Mouse (Mus musculus): ENCODE results near the gene Gcgr.
"Not testable (repeated sequence)": the region's sequence is repeated elsewhere in the genome, so short reads cannot be mapped to it uniquely, and the experiment has no call there.

Gcgr gene

DNA sequence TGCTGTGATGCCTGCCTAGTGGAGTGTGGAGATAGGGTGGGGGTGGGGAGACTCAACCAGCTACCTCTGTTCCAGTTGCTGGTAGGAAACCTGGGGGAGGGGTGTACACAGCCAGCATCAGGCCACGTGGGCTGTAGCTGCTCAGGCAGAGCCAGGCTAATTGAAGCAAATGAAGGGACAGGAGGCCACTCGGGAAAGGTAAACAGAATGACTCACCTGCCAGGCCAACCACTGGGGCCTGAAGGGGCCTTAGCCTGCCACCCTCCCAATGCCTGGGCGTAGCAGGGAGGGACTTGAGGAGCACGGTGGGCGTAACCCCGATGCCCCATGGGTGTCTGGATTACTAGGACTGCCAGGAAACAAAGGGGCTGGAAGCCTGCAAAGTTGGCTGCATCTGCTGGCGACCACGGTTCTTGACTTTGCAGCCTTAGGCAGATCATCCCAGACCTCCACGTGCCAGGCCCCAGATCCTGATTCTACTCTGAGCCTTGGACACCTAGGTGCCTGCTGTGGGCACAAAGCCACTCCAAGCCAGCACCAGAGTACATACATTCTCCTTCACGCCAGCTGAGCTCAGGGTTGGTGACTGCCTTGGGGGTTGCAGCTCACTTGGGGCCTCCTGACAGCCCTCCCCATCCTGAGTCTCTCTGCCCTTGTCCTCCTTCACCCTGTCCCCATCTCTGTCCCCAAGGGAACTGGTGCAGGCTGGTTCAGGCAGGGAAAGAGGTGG lies 9.0 kb downstream of the Gcgr start:
- DNase-seq = peak; percentile 67 to 90

DNA sequence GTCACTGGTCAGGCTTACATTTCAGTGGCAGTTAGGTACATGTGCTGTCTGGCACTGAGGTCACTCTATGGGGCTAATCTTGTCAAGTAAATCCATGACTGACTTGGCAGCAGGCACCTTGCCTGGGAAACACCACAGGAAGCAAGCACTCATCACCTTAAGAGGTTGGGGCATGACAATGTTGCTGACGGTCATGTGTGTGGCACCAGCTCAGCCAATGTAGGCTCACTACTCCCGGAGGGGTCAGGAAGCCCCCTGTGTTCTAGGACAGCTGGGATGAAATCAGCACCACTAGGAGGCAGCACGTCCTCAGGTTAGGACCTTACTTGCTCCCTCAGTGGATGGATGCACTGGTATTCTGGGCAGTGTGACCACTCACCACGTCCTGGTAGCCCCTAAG lies 11.4 kb downstream of the Gcgr start:
- DNase-seq = peak in 1 of 2 experiments; percentile 44

DNA sequence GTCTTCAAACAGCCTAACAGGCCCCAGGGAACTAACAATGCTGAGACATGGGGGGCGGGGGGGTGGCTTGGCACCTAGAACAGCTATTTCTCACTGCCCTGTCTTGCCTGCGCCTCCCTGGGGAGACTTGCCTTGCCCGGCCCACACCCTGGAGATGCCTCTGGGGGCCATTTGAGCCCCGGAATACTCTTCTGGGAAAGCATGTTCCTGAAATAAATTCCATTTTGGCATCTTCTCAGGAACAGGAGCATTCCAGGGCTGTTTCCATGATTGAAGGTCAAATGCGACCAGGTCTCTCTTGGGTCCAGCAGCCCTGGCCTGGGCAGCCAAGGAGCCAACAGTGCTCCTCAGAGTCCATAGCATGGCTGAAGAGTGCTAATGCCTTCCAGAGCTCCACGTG lies 11.9 kb downstream of the Gcgr start:
- DNase-seq = no peak

DNA sequence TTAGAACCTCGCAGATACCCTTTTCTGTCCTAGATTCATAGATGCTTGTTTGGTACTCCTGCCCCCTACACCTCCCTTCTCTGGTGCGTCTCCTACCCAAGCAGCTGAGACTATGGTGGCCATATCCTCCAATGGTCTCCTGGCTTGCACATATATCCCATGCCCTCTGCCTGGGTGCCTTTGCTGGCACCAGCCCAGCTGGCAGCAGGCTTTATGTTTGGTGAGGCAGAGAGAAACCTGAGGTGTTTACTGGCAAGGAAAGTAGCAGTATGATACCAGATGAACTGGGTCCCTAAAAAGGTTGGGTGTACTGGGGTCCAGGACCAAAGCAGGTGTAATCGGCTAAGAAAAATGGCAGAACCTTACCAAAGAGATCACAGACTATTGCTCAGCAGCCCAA lies 15.5 kb downstream of the Gcgr start:
- DNase-seq = peak in 1 of 2 experiments; percentile 54

DNA sequence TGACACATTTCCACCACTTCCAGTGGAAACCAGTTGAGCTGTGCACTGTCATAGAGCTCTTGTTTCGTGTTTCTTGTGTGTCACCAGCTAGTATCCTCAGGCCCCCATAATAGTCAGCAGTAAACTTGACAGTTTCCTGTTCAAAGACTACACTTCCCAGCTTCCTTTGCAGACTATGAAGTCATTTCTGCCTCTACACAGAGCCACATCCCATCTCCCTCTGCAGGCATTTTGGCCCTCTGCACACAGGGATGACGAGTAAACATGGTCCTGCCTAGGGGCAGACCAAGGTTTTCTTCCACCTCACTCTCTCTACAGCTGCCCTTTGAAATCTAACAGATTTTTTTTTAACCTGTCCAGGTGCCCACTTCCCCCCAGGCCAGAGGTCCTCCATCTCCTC lies 17.0 kb downstream of the Gcgr start:
- DNase-seq = no peak

DNA sequence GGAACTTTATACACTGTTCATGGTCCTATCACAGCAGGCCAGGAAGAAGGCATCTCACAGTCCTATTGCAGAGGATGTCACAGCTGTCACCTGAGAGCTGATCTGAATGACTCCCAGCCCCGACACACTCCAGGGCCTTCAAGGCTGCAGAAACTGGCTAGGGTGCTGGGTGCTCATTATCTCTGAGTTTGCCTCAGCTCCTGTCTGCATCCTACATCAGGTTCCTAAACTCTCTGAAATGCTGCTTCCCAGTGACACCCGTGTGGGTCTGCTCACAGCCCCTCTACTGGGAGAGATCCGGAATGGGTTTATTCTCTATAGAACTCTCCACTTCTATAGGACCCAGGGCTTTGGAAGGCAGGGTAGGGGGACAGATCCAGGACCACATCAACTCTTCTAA lies 17.7 kb downstream of the Gcgr start:
- DNase-seq = no peak

DNA sequence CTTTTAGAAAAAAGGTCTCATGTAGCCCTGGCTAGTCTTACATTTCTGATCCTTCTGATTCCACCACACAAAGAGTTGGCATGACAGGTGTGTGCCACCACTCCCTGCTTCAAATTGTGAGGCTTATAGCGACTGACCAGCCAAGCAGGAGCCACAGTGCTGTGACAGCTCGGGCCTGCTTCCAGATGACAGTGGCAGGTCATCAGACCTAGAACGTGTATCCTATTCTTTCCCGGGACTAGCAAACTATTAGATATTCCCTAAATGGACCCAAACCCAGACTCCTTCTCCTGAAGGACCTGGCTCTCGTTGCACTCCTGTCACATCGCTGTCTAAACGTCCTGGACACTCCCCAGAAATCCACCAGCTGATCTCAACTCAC lies 18.3 kb downstream of the Gcgr start:
- no peak for DNase-seq

DNA sequence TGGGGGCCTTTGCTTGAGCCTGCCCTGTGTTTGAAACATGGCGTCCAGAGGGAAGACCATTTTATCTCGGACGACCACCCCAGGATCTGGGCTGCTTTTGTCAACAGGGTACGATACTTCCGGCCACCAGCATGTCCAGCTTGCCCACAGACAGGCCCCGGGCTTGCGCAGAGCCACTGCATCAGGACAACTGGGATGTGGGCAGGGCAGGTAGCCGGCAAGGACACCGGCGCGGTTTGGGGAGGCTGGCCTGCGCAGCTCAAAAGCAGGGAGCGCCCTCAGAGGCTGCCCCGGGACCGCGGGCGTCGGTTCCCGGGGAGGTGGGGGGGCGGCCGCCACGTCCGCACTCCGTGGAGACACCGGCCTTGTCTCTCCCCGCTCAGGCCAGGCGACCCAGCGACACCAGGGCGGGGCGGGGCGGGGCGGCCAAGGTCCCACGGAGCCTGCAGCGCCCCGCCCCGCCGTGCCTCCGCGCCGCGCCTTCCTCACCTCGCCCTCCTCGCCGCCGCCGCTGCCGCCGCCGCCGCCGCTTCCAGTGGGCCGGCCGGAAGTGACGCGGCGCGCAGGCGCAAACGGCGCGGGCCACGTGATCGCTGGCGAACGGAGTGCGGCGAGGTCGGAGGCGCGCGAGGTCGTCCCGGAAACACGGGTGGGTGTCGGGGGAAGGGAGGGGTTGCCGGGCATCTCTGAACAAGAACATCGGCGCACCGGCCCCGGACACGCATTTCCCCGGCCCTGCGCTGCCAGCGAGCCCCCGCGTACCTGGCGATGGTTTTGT lies 18.9 kb downstream of the Gcgr start, which contains the start of gene Mcrip1:
Gene Mcrip1, minus strand, starts transcription at position 560 of the 778 bp plus-strand sequence.
- peak; percentile 93 for DNase-seq

DNA sequence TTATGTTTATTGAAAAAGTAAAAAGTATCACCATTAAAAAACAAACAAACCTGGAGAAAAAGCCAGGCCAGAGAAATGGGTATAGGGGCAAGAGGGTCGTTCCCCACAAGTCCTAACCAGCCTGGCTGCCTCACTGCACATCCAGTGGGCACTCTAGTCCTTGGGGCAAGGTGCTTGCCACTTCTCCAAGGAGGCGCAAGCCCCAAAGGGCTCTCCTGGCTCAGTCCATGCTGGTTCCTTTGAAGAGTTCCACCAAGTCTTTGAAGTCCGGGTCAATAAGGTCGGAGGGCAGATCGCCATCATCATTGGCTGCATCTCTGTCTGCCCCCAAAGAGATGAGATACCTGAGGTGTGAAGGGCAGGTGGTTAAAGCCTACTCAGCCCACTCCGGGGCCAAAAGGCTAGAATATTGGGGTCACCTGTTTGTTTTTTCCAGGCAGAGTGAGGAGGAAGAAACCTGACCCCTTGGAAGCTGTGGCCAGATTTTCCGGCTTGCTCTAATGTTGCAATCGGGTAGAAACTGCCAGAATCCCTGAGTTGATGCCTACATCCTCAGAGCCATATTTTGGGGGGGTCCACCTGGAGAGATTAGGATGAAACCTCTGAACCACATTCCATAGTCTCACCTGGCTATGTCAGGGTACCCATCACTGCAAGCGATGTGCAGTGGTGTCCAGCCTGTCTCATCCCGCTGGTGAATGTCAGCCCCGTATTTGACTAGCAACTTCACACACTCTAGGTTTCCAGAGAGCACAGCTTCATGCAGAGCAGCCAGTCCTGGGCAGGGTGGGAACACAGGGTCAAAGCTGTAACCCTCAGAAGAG lies 19.7 kb downstream of the Gcgr start:
- DNase-seq = no peak

DNA sequence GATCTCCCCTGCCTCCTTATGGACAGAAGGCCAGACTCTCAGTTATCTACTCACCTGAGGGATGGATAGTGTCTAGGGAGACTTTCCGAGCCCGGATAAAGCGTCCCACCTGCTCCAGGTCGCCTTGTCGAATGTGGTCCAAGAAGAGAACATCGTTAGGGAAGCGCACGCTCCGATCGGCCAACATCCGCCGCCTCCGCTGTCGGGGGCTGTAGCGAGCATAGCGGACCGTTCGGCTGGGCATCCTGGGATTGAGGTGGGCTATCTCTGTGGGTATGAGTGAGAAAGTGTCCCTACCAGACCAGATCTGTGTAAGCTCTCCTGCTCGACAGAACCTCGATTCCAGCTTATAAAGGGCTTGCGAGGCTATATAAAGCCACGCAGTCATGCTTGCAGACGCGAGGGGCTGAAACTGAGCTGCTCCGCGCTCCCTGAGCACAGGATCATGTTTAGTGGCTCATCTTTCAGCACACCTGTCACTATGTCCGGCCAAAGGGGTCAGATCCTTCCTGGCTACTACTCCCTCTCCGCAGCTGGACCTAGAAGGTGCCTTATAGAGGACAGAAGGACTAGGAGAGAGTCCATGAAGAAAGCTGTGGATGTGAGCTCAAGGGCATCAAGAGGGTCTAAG lies 20.4 kb downstream of the Gcgr start, which contains the start of gene Ppp1r27:
Gene Ppp1r27, minus strand, starts transcription at position 323 of the 631 bp plus-strand sequence.
- no peak for DNase-seq

DNA sequence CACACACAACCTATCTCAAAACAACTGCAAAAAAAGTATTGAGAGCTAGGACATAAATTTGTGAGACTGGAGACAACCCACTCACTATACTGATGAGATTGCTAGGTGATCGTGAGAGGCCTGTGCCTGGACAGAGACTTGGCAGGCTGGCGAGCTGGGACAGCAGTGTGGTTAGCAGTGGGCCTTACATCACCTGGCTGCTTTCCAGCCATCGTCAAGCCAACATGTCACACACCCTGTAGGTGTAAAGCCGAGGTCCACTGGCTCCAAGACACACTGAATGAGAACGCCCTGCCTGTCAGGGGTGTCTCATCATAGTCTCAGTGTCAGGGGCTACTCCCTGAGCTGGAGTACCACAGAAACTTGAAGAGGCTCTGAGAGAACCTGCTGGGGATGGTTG lies 22.2 kb downstream of the Gcgr start:
- no peak for DNase-seq

DNA sequence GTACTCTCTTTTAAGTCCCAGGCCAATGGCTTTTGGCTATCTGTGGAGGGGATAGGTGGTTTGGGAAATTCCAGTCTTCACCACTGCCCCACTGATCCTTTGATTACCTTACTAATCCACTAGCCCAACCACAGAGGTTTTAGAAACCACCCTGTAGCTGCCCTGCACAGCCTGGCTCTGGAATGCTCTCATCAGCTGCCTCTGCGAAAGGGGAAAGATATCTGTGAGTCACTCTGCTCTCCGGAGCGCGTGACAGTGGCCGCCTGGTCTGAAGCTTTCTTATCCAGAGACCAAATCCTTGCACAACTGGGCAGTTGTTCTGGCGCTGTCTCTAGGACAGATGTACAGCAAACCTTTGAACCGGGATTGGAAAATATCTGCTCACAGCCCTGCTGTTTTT lies 24.3 kb downstream of the Gcgr start:
- DNase-seq = no peak

DNA sequence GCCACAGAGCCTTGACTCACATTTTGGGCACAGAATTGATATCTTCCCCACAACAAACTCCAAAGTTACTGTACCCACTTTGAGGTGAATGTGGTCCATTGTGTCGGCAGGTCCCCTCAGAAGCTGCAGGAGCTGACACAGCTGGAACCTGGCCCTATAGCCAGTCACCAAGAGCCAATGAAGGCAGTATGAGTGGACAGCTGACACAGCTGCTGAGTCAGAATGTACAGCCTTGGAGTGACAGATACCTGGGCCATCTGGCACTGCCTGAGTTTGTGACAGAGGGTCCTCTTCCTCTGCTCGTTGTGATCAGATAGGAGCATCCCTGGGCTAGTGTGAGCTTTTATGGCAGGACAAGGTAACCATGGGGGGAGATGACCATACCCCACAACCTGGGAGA lies 24.8 kb downstream of the Gcgr start:
- no peak for DNase-seq

DNA sequence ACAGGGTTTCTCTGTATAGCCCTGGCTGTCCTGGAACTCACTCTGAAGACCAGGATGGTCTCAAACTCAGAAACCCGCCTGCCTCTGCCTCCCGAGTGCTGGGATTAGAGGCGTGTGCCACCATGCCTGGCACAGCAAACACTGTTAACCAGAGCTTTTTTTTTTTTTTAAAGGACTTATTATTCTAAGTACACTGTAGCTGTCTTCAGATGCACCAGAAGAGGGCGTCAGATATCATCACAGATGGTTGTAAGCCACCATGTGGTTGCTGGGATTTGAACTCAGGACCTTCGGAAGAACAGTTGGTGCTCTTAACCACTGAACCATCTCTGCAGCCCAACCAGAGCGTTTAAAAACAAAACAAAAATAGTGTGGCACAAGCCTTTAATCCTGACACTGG lies 28.3 kb downstream of the Gcgr start:
- not testable (repeated sequence) for DNase-seq

DNA sequence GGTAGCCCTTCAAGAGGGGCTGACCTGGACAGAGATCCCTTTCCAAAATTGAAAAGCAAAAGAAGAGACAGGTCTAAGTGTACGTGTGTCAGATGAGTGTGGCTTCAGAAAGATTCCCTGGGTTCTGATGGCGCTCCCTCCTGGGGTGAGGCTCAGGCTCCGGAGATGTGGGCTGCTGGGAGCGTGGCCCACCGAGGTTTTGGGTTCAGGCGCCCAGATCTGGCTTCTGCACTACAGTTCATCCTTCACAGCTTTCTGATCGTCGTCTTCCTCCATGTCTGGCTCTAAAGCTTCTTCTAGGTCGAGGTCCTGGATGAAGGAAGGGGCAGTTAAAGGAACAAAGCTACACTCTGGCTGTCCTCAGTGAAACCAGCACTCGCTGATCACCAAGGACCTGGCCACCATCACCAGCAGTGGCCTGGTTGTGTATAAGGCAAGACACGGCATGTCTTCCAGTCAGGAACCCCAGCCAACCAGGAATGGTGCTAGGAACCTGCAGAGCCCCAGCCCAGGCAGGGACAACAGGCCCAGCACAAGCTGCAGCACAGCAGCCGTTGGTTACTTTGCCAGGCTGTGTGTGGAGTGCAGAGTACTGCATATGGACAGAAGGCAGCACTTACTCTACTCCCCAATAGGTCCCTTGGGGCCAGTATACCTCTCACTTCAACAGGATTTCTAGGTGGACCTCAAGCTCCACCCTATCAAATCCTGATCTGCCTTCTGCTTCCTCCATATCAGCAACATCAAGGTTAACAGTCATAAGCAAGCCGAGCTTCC lies 30.6 kb downstream of the Gcgr start:
- DNase-seq = no peak

DNA sequence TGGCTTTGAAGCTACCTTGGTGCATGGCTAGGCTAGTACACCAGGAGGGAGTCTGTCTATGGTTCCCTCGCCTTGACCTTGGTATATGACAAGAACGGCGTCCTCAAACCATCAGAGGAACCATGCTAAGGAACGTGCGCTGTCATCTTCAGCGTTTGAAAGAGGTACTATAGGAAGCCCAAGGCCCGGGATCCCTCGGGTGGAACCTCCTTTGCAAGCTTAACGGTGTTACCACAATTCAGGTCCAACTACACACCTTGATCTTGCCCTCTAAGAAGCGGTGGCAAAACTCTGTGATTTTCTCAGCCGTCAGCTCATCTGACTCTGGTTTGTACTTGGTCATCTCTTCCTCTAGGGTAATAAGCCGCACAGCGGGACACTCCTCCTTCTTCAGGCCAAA lies 32.5 kb downstream of the Gcgr start:
- no peak for DNase-seq

DNA sequence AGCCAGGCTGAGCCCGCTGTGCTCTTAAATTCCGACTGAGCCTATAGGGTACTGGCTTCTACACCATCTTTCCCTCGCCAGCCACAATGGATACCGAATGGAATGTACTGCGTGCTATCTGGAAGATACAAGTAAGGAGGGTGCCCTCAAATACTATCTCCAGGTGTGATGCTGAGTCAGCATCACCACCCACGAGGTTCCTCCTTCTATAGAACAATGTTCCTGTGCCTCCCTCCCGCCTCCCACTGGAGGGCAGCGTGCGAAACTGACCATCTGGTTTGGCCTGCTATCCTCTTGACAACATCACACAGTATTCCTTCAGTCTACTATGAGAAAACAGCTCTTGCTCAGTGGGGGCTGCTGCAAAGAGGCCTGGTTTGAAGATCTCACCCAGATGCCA lies 34.6 kb downstream of the Gcgr start:
- no peak for DNase-seq

DNA sequence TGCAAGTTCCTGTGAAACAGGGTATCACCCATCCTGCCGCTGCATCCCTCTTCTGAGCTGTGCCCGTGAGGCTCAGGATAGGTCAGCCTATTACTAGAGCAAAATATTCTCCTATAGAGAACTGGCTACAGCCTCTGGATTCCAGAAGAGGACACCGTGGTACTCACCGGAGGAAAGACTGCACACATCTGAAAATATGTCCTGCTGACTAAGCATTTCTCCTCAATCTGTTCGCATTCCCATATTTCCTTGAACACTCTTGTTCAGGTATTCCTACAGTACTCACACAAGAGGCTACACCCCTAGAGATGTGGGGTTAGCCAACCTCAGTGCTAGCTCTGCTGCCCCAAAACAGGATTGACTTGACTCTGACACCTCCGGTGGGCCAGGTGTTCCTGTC lies 37.8 kb downstream of the Gcgr start:
- no peak for DNase-seq

DNA sequence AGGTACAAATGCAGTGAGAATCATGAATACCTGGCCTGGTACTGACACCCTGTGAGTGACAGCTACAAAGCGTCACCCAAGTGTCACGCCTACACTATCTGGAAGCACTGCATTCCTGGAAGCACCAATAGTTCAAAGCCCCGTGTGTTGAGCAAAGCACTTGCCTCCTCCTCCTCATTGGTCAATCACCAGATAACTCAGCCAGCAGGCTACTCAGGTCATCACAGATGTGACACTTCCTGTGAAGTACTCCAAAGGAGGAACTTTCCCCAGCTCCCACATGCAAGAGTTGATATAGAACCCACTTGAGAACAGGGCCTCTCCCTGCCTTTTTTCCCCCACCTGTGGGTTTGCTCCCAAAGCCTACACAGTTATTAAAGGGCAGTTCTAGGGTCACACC lies 40.6 kb downstream of the Gcgr start:
- DNase-seq = no peak

DNA sequence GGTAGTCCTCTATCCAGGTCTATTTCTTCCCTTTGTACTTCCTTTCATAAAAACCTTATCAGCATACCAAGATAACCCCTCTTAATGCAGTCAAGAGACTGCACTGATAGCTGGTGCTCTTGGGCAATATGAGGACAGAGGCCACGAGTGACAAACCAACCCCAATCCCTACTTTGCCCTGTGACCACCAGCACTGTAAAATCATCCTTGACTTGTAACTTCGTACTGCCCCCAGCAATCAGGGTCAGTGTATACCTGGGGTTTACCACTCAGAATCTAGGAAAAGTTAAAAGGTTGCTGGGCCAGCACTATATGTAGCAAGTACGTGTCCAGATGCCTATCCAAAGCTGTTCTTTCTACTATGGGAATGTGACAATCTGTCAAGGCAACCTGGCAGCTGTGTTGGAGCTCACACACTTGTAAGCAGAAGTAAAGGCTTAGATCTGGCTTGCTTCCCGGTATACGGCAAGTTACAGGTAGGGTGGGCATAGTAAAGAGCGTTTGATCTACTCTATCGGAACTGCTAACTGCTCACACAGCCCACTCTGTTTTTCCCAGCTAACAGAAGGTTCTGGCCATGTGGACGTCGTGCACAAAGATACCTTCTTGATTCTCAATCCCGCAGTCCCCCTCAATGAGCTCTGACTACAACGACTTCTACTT lies 41.4 kb downstream of the Gcgr start:
- DNase-seq = no peak

DNA sequence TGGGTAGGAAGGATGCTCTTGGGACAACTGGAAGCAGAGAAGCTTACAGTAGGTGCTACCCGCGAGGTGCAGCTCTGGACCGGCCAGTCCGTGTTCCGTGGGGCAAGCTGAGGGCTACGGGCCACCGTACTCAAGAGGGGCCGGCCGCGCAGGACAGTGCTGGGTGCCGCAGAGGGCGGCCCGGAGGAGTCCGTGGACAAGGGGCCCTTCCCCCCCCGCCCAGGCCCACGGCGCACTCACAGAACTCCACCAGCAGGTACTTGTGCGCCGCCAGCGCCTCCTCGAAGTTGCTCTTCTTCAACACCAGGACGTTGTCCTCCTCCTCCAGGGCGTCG lies 41.9 kb downstream of the Gcgr start:
- no peak for DNase-seq
